Mouse (Mus musculus): ENCODE data around the gene Acvr1b. TPM values are rescaled to one million over a fixed set of nuclear protein-coding genes. Genes with fewer than 3 reads are reported as not detected.

The Acvr1b gene
- total and polyA plus RNA-seq, 3 experiments, result 2.7 to 4.8 (median 2.9) TPM

- no peak overlapping the region for H3K4me2 ChIP-seq (ENCODE audit: insufficient read depth, low read depth, poor library complexity, severe bottlenecking)
- no peak overlapping the region for H3K9ac ChIP-seq (ENCODE audit: insufficient read depth, low read depth)
- no peak for DNase-seq (ENCODE audit: extremely low read depth)
- no peaks in the 10 kb centered on the region for H3K27me3 ChIP-seq (replicated peaks)
- peaks cover 30 to 52% of the 10 kb centered on the region in 2 experiments for H3K36me3 ChIP-seq (replicated peaks in 1 of 2; ENCODE audit: control insufficient read depth in 1 of 2, insufficient read depth in 1 of 2, low read length in 1 of 2)
- dilution Hi-C loops (cut with MboI; ENCODE audit: extremely low pct_ligation_motif_present, extremely low pct_unique_long_range_greater_than_20kb, low sequenced_read_pairs) (no loop called here), in situ Hi-C loops (cut with MboI; ENCODE audit: low pct_ligation_motif_present, low pct_unique_long_range_greater_than_20kb, low sequenced_read_pairs) (no loop called here)
- H3K4me3 ChIP-seq (replicated peaks in 1 of 3; ENCODE audit: low read depth in 2 of 3, low read length in 2 of 3, poor library complexity in 1 of 3), result no peak overlapping the region
- no peaks in the 10 kb centered on the region for H3K4me1 ChIP-seq (ENCODE audit: control insufficient read depth in 1 of 2, insufficient read depth in 2 of 2)
- no peaks in the 10 kb centered on the region for H3K79me2 ChIP-seq (replicated peaks; ENCODE audit: control insufficient read depth, extremely low read depth, insufficient read depth, poor library complexity, severe bottlenecking)
- H3K9me3 ChIP-seq (replicated peaks; ENCODE audit: low read length), result peaks cover 4% of the 10 kb centered on the region
- no peak for TF ChIP-seq CHD1 (IDR thresholded peaks at IDR 0.05; ENCODE audit: low read depth, low read length)
- TF ChIP-seq POLR2A (IDR thresholded peaks at IDR 0.05; ENCODE audit: low read depth, low read length), result no peak
- no peak for TF ChIP-seq TCF12 (IDR thresholded peaks at IDR 0.05; ENCODE audit: low read depth, low read length)
- TF ChIP-seq ZMIZ1 (IDR thresholded peaks at IDR 0.05; ENCODE audit: low read depth, low read length), result no peak
- no peak for TF ChIP-seq MYC (IDR thresholded peaks at IDR 0.05; ENCODE audit: low read depth, low read length)
- no peak for TF ChIP-seq ZC3H11A (IDR thresholded peaks at IDR 0.05; ENCODE audit: low read depth, low read length)
- no peak overlapping the region for H3K27ac ChIP-seq (ENCODE audit: insufficient read depth, low read depth)
Observed at GRCm38 (mm10) chr15:101204781-101205180, 30.9 kb downstream of the Acvr1b start.

DNA sequence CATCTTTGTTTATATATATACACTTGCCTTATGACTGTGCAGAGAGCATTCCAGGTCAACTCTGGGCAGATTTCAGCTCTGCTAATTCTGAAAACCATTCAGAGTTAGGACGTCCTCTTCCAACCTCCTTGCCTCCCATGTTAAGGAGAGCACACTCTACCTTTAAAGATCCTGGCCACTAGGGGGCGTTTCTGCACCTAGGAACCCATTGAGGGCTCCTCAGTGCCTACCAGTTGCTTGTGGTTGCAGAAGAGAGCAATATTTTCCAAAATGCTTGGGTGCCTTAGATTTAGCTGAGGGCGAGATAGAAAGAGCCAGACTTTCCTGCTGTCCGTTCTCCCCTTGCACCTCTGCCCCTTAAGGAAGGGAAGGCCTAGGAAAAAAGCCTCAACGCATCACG is 36.4 kb downstream of the Acvr1b start:
- no peak overlapping the region for H3K4me3 ChIP-seq (replicated peaks in 1 of 3; ENCODE audit: low read depth in 2 of 3, low read length in 2 of 3, poor library complexity in 1 of 3)
- dilution Hi-C loops (cut with MboI; ENCODE audit: extremely low pct_ligation_motif_present, extremely low pct_unique_long_range_greater_than_20kb, low sequenced_read_pairs), result no loop called here
- peak; percentile 88 for DNase-seq (ENCODE audit: extremely low read depth)
- peaks cover 16 to 25% of the 10 kb centered on the region in 2 experiments for H3K36me3 ChIP-seq (replicated peaks in 1 of 2; ENCODE audit: control insufficient read depth in 1 of 2, insufficient read depth in 1 of 2, low read length in 1 of 2)
- no peak overlapping the region for H3K9ac ChIP-seq (ENCODE audit: insufficient read depth, low read depth)
- H3K79me2 ChIP-seq (replicated peaks; ENCODE audit: control insufficient read depth, extremely low read depth, insufficient read depth, poor library complexity, severe bottlenecking), result no peaks in the 10 kb centered on the region
- H3K27ac ChIP-seq (ENCODE audit: insufficient read depth, low read depth), result no peak overlapping the region
- in situ Hi-C loops (cut with MboI; ENCODE audit: low pct_ligation_motif_present, low pct_unique_long_range_greater_than_20kb, low sequenced_read_pairs), result no loop called here
- no peak overlapping the region for H3K4me2 ChIP-seq (ENCODE audit: insufficient read depth, low read depth, poor library complexity, severe bottlenecking)
- TF ChIP-seq RAD21 (IDR thresholded peaks at IDR 0.05; ENCODE audit: low read depth, low read length) (peak; percentile 88), SMC3 (IDR thresholded peaks at IDR 0.05; ENCODE audit: low read depth, low read length) (peak; percentile 89), MEF2A (IDR thresholded peaks at IDR 0.05; ENCODE audit: borderline replicate concordance, low read depth, low read length) (no peak), POLR2A (IDR thresholded peaks at IDR 0.05; ENCODE audit: low read depth, low read length) (no peak), MAFK (IDR thresholded peaks at IDR 0.05; ENCODE audit: insufficient replicate concordance, low read length) (no peak), CTCF (conservative IDR thresholded peaks at IDR 0.05 in 1 of 2, IDR thresholded peaks at IDR 0.05 in 1 of 2; ENCODE audit: low read depth in 2 of 2, low read length in 2 of 2) (peak; percentile 92 to 94), NRF1 (IDR thresholded peaks at IDR 0.05; ENCODE audit: low read depth, low read length) (no peak), ZC3H11A (IDR thresholded peaks at IDR 0.05; ENCODE audit: low read depth, low read length) (no peak; the same call in 1 of the 2 replicates), USF2 (conservative IDR thresholded peaks at IDR 0.05; ENCODE audit: low read depth, low read length) (no peak), CHD2 (IDR thresholded peaks at IDR 0.05; ENCODE audit: low read length) (no peak), JUN (IDR thresholded peaks at IDR 0.05; ENCODE audit: insufficient read depth, low read depth, low read length) (no peak), ETS1 (conservative IDR thresholded peaks at IDR 0.05; ENCODE audit: low read depth, low read length) (no peak), HCFC1 (IDR thresholded peaks at IDR 0.05; ENCODE audit: low read depth, low read length) (no peak), E2F4 (IDR thresholded peaks at IDR 0.05; ENCODE audit: insufficient replicate concordance, low read depth, low read length) (no peak), BHLHE40 (IDR thresholded peaks at IDR 0.05; ENCODE audit: low read depth, low read length) (no peak), CHD1 (IDR thresholded peaks at IDR 0.05; ENCODE audit: low read depth, low read length) (no peak), SIN3A (IDR thresholded peaks at IDR 0.05; ENCODE audit: low read length) (no peak), JUND (conservative IDR thresholded peaks at IDR 0.05; ENCODE audit: low read depth, low read length) (no peak), MYC (IDR thresholded peaks at IDR 0.05; ENCODE audit: low read depth, low read length) (no peak)
- H3K4me1 ChIP-seq (ENCODE audit: control insufficient read depth in 1 of 2, insufficient read depth in 2 of 2), result peaks cover 4% of the 10 kb centered on the region in 2 experiments; a peak in 2 of 4 replicates
- no peaks in the 10 kb centered on the region for H3K27me3 ChIP-seq (replicated peaks)
- no peaks in the 10 kb centered on the region for H3K9me3 ChIP-seq (replicated peaks; ENCODE audit: low read length)
